Mouse (Mus musculus): ENCODE measurements around the gene Zbtb21. TPM values are rescaled to one million over a fixed set of nuclear protein-coding genes. Genes with fewer than 3 reads are reported as not detected.

Gene Zbtb21
- polyA plus RNA-seq, 1 experiment from 2014 or later: 1.8 TPM

- Histone ChIP-seq H3K36me3 (replicated peaks; ENCODE audit: insufficient read depth, low read length) (no peaks in the 10 kb centered on the region), H3K27me3 (ENCODE audit: insufficient read depth, low read length) (no peaks in the 10 kb centered on the region), H3K9ac (replicated peaks) (no peak overlapping the region), H3K4me3 (ENCODE audit: low read depth, low read length) (no peak overlapping the region), H3K4me2 (ENCODE audit: low read depth, low read length) (no peak overlapping the region), H3K9me3 (ENCODE audit: low read length) (no peaks in the 10 kb centered on the region), H3K27ac (ENCODE audit: low read depth) (no peak overlapping the region), H3K4me1 (ENCODE audit: insufficient read depth) (peaks cover 11% of the 10 kb centered on the region)
- DNase-seq: no peak
- no peak for ATAC-seq
- WGBS (ENCODE audit: insufficient replicate concordance): 65% methylated on average over 2 of the region's 2 CpGs
- no peak for TF ChIP-seq EP300 (IDR thresholded peaks at IDR 0.05; ENCODE audit: low read depth)
- peak; percentile 38 for TF ChIP-seq CTCF (IDR thresholded peaks at IDR 0.05; ENCODE audit: low read depth)
These were observed 29.1 kb upstream of the Zbtb21 start for GRCm38 (mm10) chr16:97991517-97991916.

GRCm38 (mm10) chr16:97984589-97984988 lies 22.2 kb upstream of the Zbtb21 start:
- DNase-seq (no peak), ATAC-seq (no peak)
- H3K4me3 ChIP-seq (ENCODE audit: low read depth, low read length): no peak overlapping the region
- no peak for TF ChIP-seq EP300 (IDR thresholded peaks at IDR 0.05; ENCODE audit: low read depth)
- TF ChIP-seq CTCF (IDR thresholded peaks at IDR 0.05; ENCODE audit: low read depth): no peak
- H3K27ac ChIP-seq (ENCODE audit: low read depth): no peak overlapping the region
- no peak overlapping the region for H3K9ac ChIP-seq (replicated peaks)
- H3K4me2 ChIP-seq (ENCODE audit: low read depth, low read length): no peak overlapping the region
- WGBS (ENCODE audit: insufficient replicate concordance): 81% methylated on average over 5 of the region's 5 CpGs
- H3K36me3 ChIP-seq (replicated peaks; ENCODE audit: insufficient read depth, low read length): no peaks in the 10 kb centered on the region
- no peaks in the 10 kb centered on the region for H3K4me1 ChIP-seq (ENCODE audit: insufficient read depth)
- H3K9me3 ChIP-seq (ENCODE audit: low read length): no peaks in the 10 kb centered on the region
- no peaks in the 10 kb centered on the region for H3K27me3 ChIP-seq (ENCODE audit: insufficient read depth, low read length)

GRCm38 (mm10) chr16:97981362-97981761 lies 18.9 kb upstream of the Zbtb21 start:
- no peak for TF ChIP-seq CTCF (IDR thresholded peaks at IDR 0.05; ENCODE audit: low read depth)
- no peak for TF ChIP-seq EP300 (IDR thresholded peaks at IDR 0.05; ENCODE audit: low read depth)
- no peaks in the 10 kb centered on the region for H3K36me3 ChIP-seq (replicated peaks; ENCODE audit: insufficient read depth, low read length)
- WGBS (ENCODE audit: insufficient replicate concordance): 76% methylated on average over 1 of the region's 1 CpGs
- no peaks in the 10 kb centered on the region for H3K4me1 ChIP-seq (ENCODE audit: insufficient read depth)
- H3K27ac ChIP-seq (ENCODE audit: low read depth): no peak overlapping the region
- no peak overlapping the region for H3K4me3 ChIP-seq (ENCODE audit: low read depth, low read length)
- DNase-seq: no peak
- no peaks in the 10 kb centered on the region for H3K27me3 ChIP-seq (ENCODE audit: insufficient read depth, low read length)
- no peaks in the 10 kb centered on the region for H3K9me3 ChIP-seq (ENCODE audit: low read length)
- no peak for ATAC-seq
- no peak overlapping the region for H3K9ac ChIP-seq (replicated peaks)
- H3K4me2 ChIP-seq (ENCODE audit: low read depth, low read length): no peak overlapping the region

- Histone ChIP-seq H3K4me2 (ENCODE audit: low read depth, low read length) (no peak overlapping the region), H3K36me3 (replicated peaks; ENCODE audit: insufficient read depth, low read length) (no peaks in the 10 kb centered on the region), H3K9me3 (ENCODE audit: low read length) (no peaks in the 10 kb centered on the region), H3K4me1 (ENCODE audit: insufficient read depth) (no peaks in the 10 kb centered on the region), H3K27me3 (ENCODE audit: insufficient read depth, low read length) (no peaks in the 10 kb centered on the region), H3K27ac (ENCODE audit: low read depth) (no peak overlapping the region), H3K4me3 (ENCODE audit: low read depth, low read length) (no peak overlapping the region), H3K9ac (replicated peaks) (no peak overlapping the region)
- DNase-seq (no peak), ATAC-seq (no peak)
- TF ChIP-seq EP300 (IDR thresholded peaks at IDR 0.05; ENCODE audit: low read depth) (no peak), CTCF (IDR thresholded peaks at IDR 0.05; ENCODE audit: low read depth) (no peak)
- WGBS (ENCODE audit: insufficient replicate concordance): 73% methylated on average over 3 of the region's 3 CpGs
These were observed 15.3 kb upstream of the Zbtb21 start for GRCm38 (mm10) chr16:97977722-97978121.

- Histone ChIP-seq H3K4me3 (ENCODE audit: low read depth, low read length) (no peak overlapping the region), H3K4me2 (ENCODE audit: low read depth, low read length) (no peak overlapping the region), H3K27me3 (ENCODE audit: insufficient read depth, low read length) (no peaks in the 10 kb centered on the region), H3K9me3 (ENCODE audit: low read length) (no peaks in the 10 kb centered on the region), H3K27ac (ENCODE audit: low read depth) (no peak overlapping the region), H3K36me3 (replicated peaks; ENCODE audit: insufficient read depth, low read length) (no peaks in the 10 kb centered on the region), H3K9ac (replicated peaks) (no peak overlapping the region), H3K4me1 (ENCODE audit: insufficient read depth) (no peaks in the 10 kb centered on the region)
- DNase-seq (no peak), ATAC-seq (peak; percentile 72)
- TF ChIP-seq CTCF (IDR thresholded peaks at IDR 0.05; ENCODE audit: low read depth): no peak
- TF ChIP-seq EP300 (IDR thresholded peaks at IDR 0.05; ENCODE audit: low read depth): peak; percentile 67; the same call in 1 of the 2 replicates
- 40% methylated on average over 1 of the region's 1 CpGs for WGBS (ENCODE audit: insufficient replicate concordance)
These were observed 14.9 kb upstream of the Zbtb21 start for GRCm38 (mm10) chr16:97977277-97977676.

GRCm38 (mm10) chr16:97963956-97964540 lies 1.6 kb upstream of the Zbtb21 start:
- H3K27me3 ChIP-seq (ENCODE audit: insufficient read depth, low read length): no peaks in the 10 kb centered on the region
- no peak overlapping the region for H3K4me3 ChIP-seq (ENCODE audit: low read depth, low read length)
- H3K9me3 ChIP-seq (ENCODE audit: low read length): no peaks in the 10 kb centered on the region
- no peak overlapping the region for H3K9ac ChIP-seq (replicated peaks)
- H3K27ac ChIP-seq (ENCODE audit: low read depth): no peak overlapping the region
- 67% methylated on average over 3 of the region's 3 CpGs for WGBS (ENCODE audit: insufficient replicate concordance)
- H3K4me1 ChIP-seq (ENCODE audit: insufficient read depth): peaks cover 24% of the 10 kb centered on the region
- no peak overlapping the region for H3K4me2 ChIP-seq (ENCODE audit: low read depth, low read length)
- no peaks in the 10 kb centered on the region for H3K36me3 ChIP-seq (replicated peaks; ENCODE audit: insufficient read depth, low read length)
- ATAC-seq (no peak), DNase-seq (no peak)
- TF ChIP-seq CTCF (IDR thresholded peaks at IDR 0.05; ENCODE audit: low read depth) (no peak), EP300 (IDR thresholded peaks at IDR 0.05; ENCODE audit: low read depth) (no peak)

Data from liver, postnatal 0 days (tissue).